Mouse (Mus musculus): Measurements from ENCODE around the gene Zfp524.
"Not testable (repeated sequence)": the region's sequence is repeated elsewhere in the genome, so short reads cannot be mapped to it uniquely, and the experiment has no call there.

Zfp524 gene

GRCm38 (mm10) chr7:5014251-5015117 is at the start of gene Zfp524, which contains the start of gene Fiz1:
Gene Zfp524, plus strand, starts transcription at chr7:5014415.
Gene Fiz1, minus strand, starts transcription at chr7:5014697.
- peak; percentile 98 for DNase-seq (ENCODE audit: low spot score)

GRCm38 (mm10) chr7:4964988-4965387 is 49.2 kb upstream of the Zfp524 start:
- no peak for DNase-seq (ENCODE audit: low spot score)

- DNase-seq (ENCODE audit: low spot score): no peak
Observed at GRCm38 (mm10) chr7:4971068-4971467, 43.1 kb upstream of the Zfp524 start, which contains the start of gene Sbk3. Gene Sbk3, minus strand, starts transcription at chr7:4971168.

- no peak for DNase-seq (ENCODE audit: low spot score)
Observed at GRCm38 (mm10) chr7:4971710-4972109, 42.5 kb upstream of the Zfp524 start.

GRCm38 (mm10) chr7:4972321-4973047 is 41.7 kb upstream of the Zfp524 start:
- no peak for DNase-seq (ENCODE audit: low spot score)

GRCm38 (mm10) chr7:4975455-4975854 is 38.8 kb upstream of the Zfp524 start:
- no peak for DNase-seq (ENCODE audit: low spot score)

- no peak for DNase-seq (ENCODE audit: low spot score)
Observed at GRCm38 (mm10) chr7:4976832-4977231, 37.4 kb upstream of the Zfp524 start.

- no peak for DNase-seq (ENCODE audit: low spot score)
Observed at GRCm38 (mm10) chr7:4988250-4988649, 26.0 kb upstream of the Zfp524 start.

- no peak for DNase-seq (ENCODE audit: low spot score)
Observed at GRCm38 (mm10) chr7:4993347-4993998, 20.7 kb upstream of the Zfp524 start.

GRCm38 (mm10) chr7:4993999-4994788 is 20.0 kb upstream of the Zfp524 start:
- no peak for DNase-seq (ENCODE audit: low spot score)

- DNase-seq (ENCODE audit: low spot score): no peak
Observed at GRCm38 (mm10) chr7:4995268-4996002, 18.8 kb upstream of the Zfp524 start.

- DNase-seq (ENCODE audit: low spot score): peak; percentile 90
Observed at GRCm38 (mm10) chr7:4996003-4996895, 18.0 kb upstream of the Zfp524 start, which contains the start of gene Zfp579. Gene Zfp579, minus strand, starts transcription at chr7:4996158.

GRCm38 (mm10) chr7:4996934-4997333 is 17.3 kb upstream of the Zfp524 start:
- no peak for DNase-seq (ENCODE audit: low spot score)

GRCm38 (mm10) chr7:4999876-5000275 is 14.3 kb upstream of the Zfp524 start:
- no peak for DNase-seq (ENCODE audit: low spot score)

- DNase-seq (ENCODE audit: low spot score): not testable (repeated sequence)
Observed at GRCm38 (mm10) chr7:5002876-5003275, 11.3 kb upstream of the Zfp524 start.

GRCm38 (mm10) chr7:5008229-5008628 is 6.0 kb upstream of the Zfp524 start:
- no peak for DNase-seq (ENCODE audit: low spot score)

GRCm38 (mm10) chr7:5012681-5013513 is 1.3 kb upstream of the Zfp524 start:
- DNase-seq (ENCODE audit: low spot score): no peak

GRCm38 (mm10) chr7:5015118-5016001 is 1.1 kb downstream of the Zfp524 start, which contains the start of gene Gm44973:
Gene Gm44973, plus strand, starts transcription at chr7:5015496.
- peak; percentile 98 for DNase-seq (ENCODE audit: low spot score)
